Mouse (Mus musculus) embryonic fibroblast, embryonic 13.5 days (primary cell): ENCODE measurements around the gene Mindy4. TPM values are rescaled to one million over a fixed set of nuclear protein-coding genes. Genes with fewer than 3 reads are reported as not detected.

Source experiments
- H3K27ac ChIP-seq: 2 replicates; pipeline ENCODE4 v1.5.1; 2012; ENCODE audit warnings: low read length, control low read depth, inconsistent platforms; ENCODE audit not compliant: insufficient read depth
- H3K4me1 ChIP-seq: 2 replicates; pipeline ENCODE4 v1.6.1; 2011; ENCODE audit warnings: low read length; ENCODE audit not compliant: control insufficient read depth, insufficient read depth
- H3K4me3 ChIP-seq: 2 replicates; pipeline ENCODE4 v1.5.1; 2011; ENCODE audit warnings: mild to moderate bottlenecking, control low read depth, low read length; ENCODE audit not compliant: insufficient read depth
- CTCF ChIP-seq: IDR thresholded peaks from 2 replicates; pipeline ENCODE4 v1.5.1; 2011; ENCODE audit warnings: mild to moderate bottlenecking, control low read depth, low read length, moderate library complexity, borderline replicate concordance; ENCODE audit not compliant: insufficient read depth
- POLR2A ChIP-seq: IDR thresholded peaks from 2 replicates; pipeline ENCODE4 v1.6.1; 2011; ENCODE audit warnings: low read depth, mild to moderate bottlenecking, control low read depth, low read length, moderate library complexity
- polyA plus RNA-seq: library from polyadenylated mRNA; stranded (reverse); fragments of >200 nt; gene quantifications from 2 replicates; pipeline ENCODE4 v1.2.4, GENCODE M21; 2011; ENCODE audit warnings: low read depth; ENCODE audit not compliant: missing spikeins, insufficient read length

Gene Mindy4
- 5.3 and 8.6 TPM in 2 replicates for polyA plus RNA-seq

- Histone ChIP-seq H3K4me3 (peak within 1 kb of the TSS; percentile 45), H3K27ac (peak within 1 kb of the TSS; percentile 66), H3K4me1 (peaks cover 12% of the 10 kb centered on the region)
- peak; percentile 79 for TF ChIP-seq POLR2A
- TF ChIP-seq CTCF, result 0 out of 2 replicates have a peak, but pooled peaks have one; percentile 15
These were observed at the start of gene Mindy4 for GRCm38 (mm10) chr6:55202913-55203910. Mindy4 (plus strand) TSS chr6:55203383.

- no peaks in the 10 kb centered on the region for H3K4me1 ChIP-seq
- H3K27ac ChIP-seq, result no peak overlapping the region
- H3K4me3 ChIP-seq, result no peak overlapping the region
- TF ChIP-seq POLR2A, result no peak
- no peak for TF ChIP-seq CTCF
These were observed 43.9 kb upstream of the Mindy4 start for GRCm38 (mm10) chr6:55159256-55159655.

- Histone ChIP-seq H3K4me3 (no peak overlapping the region), H3K4me1 (no peaks in the 10 kb centered on the region), H3K27ac (no peak overlapping the region)
- no peak for TF ChIP-seq CTCF
- TF ChIP-seq POLR2A, result no peak
These were observed 41.8 kb upstream of the Mindy4 start for GRCm38 (mm10) chr6:55161311-55161761.

- Histone ChIP-seq H3K4me1 (no peaks in the 10 kb centered on the region), H3K27ac (no peak overlapping the region), H3K4me3 (no peak overlapping the region)
- no peak for TF ChIP-seq POLR2A
- TF ChIP-seq CTCF, result no peak
These were observed 40.1 kb upstream of the Mindy4 start for GRCm38 (mm10) chr6:55163046-55163584.

GRCm38 (mm10) chr6:55166777-55167463 is 36.3 kb upstream of the Mindy4 start:
- H3K4me3 ChIP-seq, result no peak overlapping the region
- H3K27ac ChIP-seq, result no peak overlapping the region
- no peaks in the 10 kb centered on the region for H3K4me1 ChIP-seq
- TF ChIP-seq POLR2A (no peak), CTCF (peak; percentile 63; the same call in 1 of the 2 replicates)

- Histone ChIP-seq H3K4me1 (no peaks in the 10 kb centered on the region), H3K4me3 (no peak overlapping the region), H3K27ac (no peak overlapping the region)
- TF ChIP-seq CTCF (no peak), POLR2A (no peak)
These were observed 33.4 kb upstream of the Mindy4 start for GRCm38 (mm10) chr6:55169818-55170217.

GRCm38 (mm10) chr6:55171638-55172037 is 31.5 kb upstream of the Mindy4 start:
- TF ChIP-seq CTCF (no peak), POLR2A (no peak)
- Histone ChIP-seq H3K4me1 (no peaks in the 10 kb centered on the region), H3K27ac (no peak overlapping the region), H3K4me3 (no peak overlapping the region)

- H3K4me3 ChIP-seq, result no peak overlapping the region
- H3K4me1 ChIP-seq, result no peaks in the 10 kb centered on the region
- TF ChIP-seq POLR2A, result no peak
- TF ChIP-seq CTCF, result no peak
- no peak overlapping the region for H3K27ac ChIP-seq
These were observed 30.0 kb upstream of the Mindy4 start for GRCm38 (mm10) chr6:55173171-55173570.

GRCm38 (mm10) chr6:55173941-55174349 is 29.2 kb upstream of the Mindy4 start:
- Histone ChIP-seq H3K4me1 (no peaks in the 10 kb centered on the region), H3K27ac (no peak overlapping the region), H3K4me3 (no peak overlapping the region)
- TF ChIP-seq POLR2A, result no peak
- TF ChIP-seq CTCF, result no peak

GRCm38 (mm10) chr6:55174741-55175181 is 28.4 kb upstream of the Mindy4 start, which contains the start of gene Inmt:
Inmt (minus strand) TSS chr6:55175043.
- Histone ChIP-seq H3K27ac (no peak within 1 kb of the TSS), H3K4me1 (no peaks in the 10 kb centered on the region), H3K4me3 (no peak within 1 kb of the TSS)
- no peak for TF ChIP-seq POLR2A
- TF ChIP-seq CTCF, result no peak
